Mouse (Mus musculus): ENCODE measurements around the gene Zfp422.
"Not testable (repeated sequence)": the region's sequence is repeated elsewhere in the genome, so short reads cannot be mapped to it uniquely, and the experiment has no call there.

Gene Zfp422

GRCm38 (mm10) chr6:116600969-116601368, 27.8 kb downstream of the Zfp422 start:
- in situ Hi-C loops (cut with MboI; ENCODE audit: low sequenced_read_pairs) = not testable (repeated sequence)

GRCm38 (mm10) chr6:116584095-116584494, 44.7 kb downstream of the Zfp422 start, which contains the start of gene Olfr215:
Gene Olfr215, minus strand, starts transcription at chr6:116584195.
- in situ Hi-C loops (cut with MboI; ENCODE audit: low sequenced_read_pairs) = no loop called here

Measured in CH12F3 (cell line).